14 mouse cellular contexts compared by ENCODE assay signal in the genomic region with DNA sequence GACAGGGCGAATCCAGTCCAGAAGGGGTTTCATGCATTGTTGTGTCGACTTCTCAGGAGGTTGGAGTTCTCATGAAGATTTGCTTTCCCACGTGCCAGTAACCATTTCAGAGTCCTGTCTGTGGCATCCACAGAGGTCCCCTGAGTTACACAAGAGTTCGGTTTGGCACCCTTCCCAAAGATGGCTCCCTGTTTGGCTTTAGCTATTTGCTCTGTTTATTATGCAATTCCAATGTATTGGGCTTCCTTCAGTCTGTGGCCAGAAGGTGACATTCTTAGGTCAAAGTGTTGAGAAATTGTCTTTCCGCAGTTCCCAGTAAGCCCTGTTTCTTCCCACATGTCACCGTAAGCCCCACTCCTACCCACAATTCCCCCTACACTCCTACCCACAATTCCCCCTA.
DNase-seq lines count a peak whose midpoint lies in the region; ATAC-seq and TF ChIP-seq lines count a peak whose summit lies in the region.
"Had no signal": no experiment of that assay in that cellular context is flagged by ENCODE, and none has a peak within 500 bp of the region (broad histone marks: within the 10 kb centered on the region; RNA-seq: fewer than 3 reads in every experiment).

No protein-coding gene starts in this region.

- DNase-seq in liver: peak; percentile 31
- no peak for DNase-seq in liver, embryonic 11.5 days (ENCODE audit: low spot score)
- peak; percentile 47 to 66 for DNase-seq in adrenal gland, postnatal 36 days
- DNase-seq in liver, embryonic 14.5 days (ENCODE audit: low read depth in 3 of 3, low spot score in 3 of 3): peak in 2 of 3 experiments; percentile 23 to 31
- DNase-seq in frontal cortex, adult 2 months (ENCODE audit: extremely low spot score in 1 of 2, low spot score in 1 of 2): no peak
- no peak for DNase-seq in layer of hippocampus, postnatal 14 days (ENCODE audit: low spot score in 2 of 2)
- DNase-seq in layer of hippocampus, adult 2 months (ENCODE audit: low spot score in 2 of 2): no peak
- DNase-seq: gastrocnemius, postnatal 36 days; kidney, postnatal 4 days had no signal

- no peak overlapping the region for H3K4me2 ChIP-seq in liver, embryonic 11.5 days
- no peak overlapping the region for H3K4me2 ChIP-seq in liver, embryonic 14.5 days (ENCODE audit: low read depth)
- H3K4me2 ChIP-seq: forebrain, embryonic 13.5 days; midbrain, embryonic 12.5 days; neural tube, embryonic 13.5 days had no signal

- ATAC-seq in liver, embryonic 11.5 days (replicated peaks; ENCODE audit: low FRiP score): no peak
- peak; percentile 50; the same call in 1 of the 2 replicates for ATAC-seq in liver, embryonic 14.5 days (ENCODE audit: insufficient read depth)
- peak; percentile 82 for ATAC-seq in megakaryocyte, adult 5-6 weeks (ENCODE audit: poor library complexity, severe bottlenecking)
- ATAC-seq: forebrain, embryonic 13.5 days had no signal

- H3K4me1 ChIP-seq in liver, embryonic 11.5 days (replicated peaks; ENCODE audit: control insufficient read depth, insufficient read depth, low read length): no peaks in the 10 kb centered on the region
- peaks cover 0 to 13% of the 10 kb centered on the region in 2 experiments; a peak in 2 of 4 replicates for H3K4me1 ChIP-seq in liver, embryonic 14.5 days (replicated peaks; ENCODE audit: control insufficient read depth in 2 of 2, insufficient read depth in 2 of 2, low read length in 1 of 2)

- H3K9me3 ChIP-seq in liver, embryonic 11.5 days (ENCODE audit: control insufficient read depth, low read length): no peaks in the 10 kb centered on the region
- H3K9me3 ChIP-seq in liver, embryonic 14.5 days (ENCODE audit: control insufficient read depth, low read length): no peaks in the 10 kb centered on the region
- H3K9me3 ChIP-seq: forebrain, embryonic 13.5 days; midbrain, embryonic 12.5 days; neural tube, embryonic 13.5 days had no signal

- no peak for TF ChIP-seq EP300 in liver, embryonic 14.5 days (IDR thresholded peaks at IDR 0.05; ENCODE audit: low read depth)

- no peak overlapping the region for H3K9ac ChIP-seq in liver, embryonic 11.5 days (ENCODE audit: low read depth, low read length)
- no peak overlapping the region for H3K9ac ChIP-seq in liver, embryonic 14.5 days (replicated peaks)
- H3K9ac ChIP-seq: forebrain, embryonic 13.5 days; midbrain, embryonic 12.5 days; neural tube, embryonic 13.5 days had no signal

- no peak for TF ChIP-seq CTCF in liver, embryonic 14.5 days (IDR thresholded peaks at IDR 0.05; ENCODE audit: low read depth)
- no peak for TF ChIP-seq CTCF in layer of hippocampus, adult 2 months (conservative IDR thresholded peaks at IDR 0.05)

- no peaks in the 10 kb centered on the region for H3K36me3 ChIP-seq in liver, embryonic 11.5 days (ENCODE audit: control insufficient read depth, insufficient read depth, low read length)
- no peaks in the 10 kb centered on the region for H3K36me3 ChIP-seq in liver, embryonic 14.5 days (replicated peaks; ENCODE audit: control insufficient read depth, insufficient read depth, low read depth)
- H3K36me3 ChIP-seq: midbrain, embryonic 12.5 days; neural tube, embryonic 13.5 days had no signal

- H3K27me3 ChIP-seq in liver, embryonic 11.5 days (replicated peaks; ENCODE audit: control insufficient read depth, insufficient read depth, low read length): no peaks in the 10 kb centered on the region
- H3K27me3 ChIP-seq in liver, embryonic 14.5 days (ENCODE audit: control insufficient read depth, insufficient read depth, low read length): no peaks in the 10 kb centered on the region
- H3K27me3 ChIP-seq: CH12.LX; forebrain, embryonic 13.5 days; midbrain, embryonic 12.5 days; neural tube, embryonic 13.5 days had no signal

- H3K4me3 ChIP-seq in liver, embryonic 11.5 days (ENCODE audit: low read depth, low read length): no peak overlapping the region
- H3K4me3 ChIP-seq in liver, embryonic 14.5 days (ENCODE audit: insufficient read depth in 1 of 2, low read depth in 2 of 2, low read length in 2 of 2): no peak overlapping the region
- H3K4me3 ChIP-seq in layer of hippocampus, adult 2 months: no peak overlapping the region
- H3K4me3 ChIP-seq: forebrain, embryonic 13.5 days; midbrain, embryonic 12.5 days; neural tube, embryonic 13.5 days had no signal

- H3K27ac ChIP-seq in liver, embryonic 11.5 days (ENCODE audit: low read depth, low read length): no peak overlapping the region
- no peak overlapping the region for H3K27ac ChIP-seq in liver, embryonic 14.5 days
- no peak overlapping the region for H3K27ac ChIP-seq in layer of hippocampus, adult 2 months
- H3K27ac ChIP-seq: forebrain, embryonic 13.5 days; midbrain, embryonic 12.5 days; neural tube, embryonic 13.5 days had no signal

- WGBS in liver, embryonic 11.5 days: 77% methylated on average over 6 of the region's 6 CpGs
- WGBS in liver, embryonic 14.5 days (ENCODE audit: insufficient replicate concordance): 61% methylated on average over 6 of the region's 6 CpGs

Comparison
In these comparisons a context has a peak if more than half of its experiments do, and no peak if none do; other contexts are left out.
1. DNase-seq: peak in liver (single experiment), adrenal gland, postnatal 36 days (2 of 2) and liver, embryonic 14.5 days (2 of 3); none in liver, embryonic 11.5 days (single experiment), frontal cortex, adult 2 months (0 of 2), layer of hippocampus, postnatal 14 days (0 of 2) and layer of hippocampus, adult 2 months (0 of 2).